Mouse (Mus musculus) forebrain, postnatal 0 days (tissue): ENCODE measurements around the gene Pno1. TPM values are rescaled to one million over a fixed set of nuclear protein-coding genes. Genes with fewer than 3 reads are reported as not detected.

ENCODE experiments used
- ATAC-seq: fragments of 200-750 bp; cut with Nextera tagmentation; 2 replicates; pipeline ENCODE4 v1.8.0; 2017; ENCODE audit warnings: mild to moderate bottlenecking, moderate library complexity
- DNase-seq: peaks from one replicate; pipeline ENCODE4 v3.0.0-alpha.2; 2015
- H3K27ac ChIP-seq: fragments of 300-500 bp; sonication (generic); 2 replicates; pipeline ENCODE4 v1.5.1; 2014; ENCODE audit warnings: low read depth, mild to moderate bottlenecking, antibody characterized with exemption, low read length, moderate library complexity, mixed read lengths
- H3K27me3 ChIP-seq: fragments of 300-500 bp; sonication (generic); 2 replicates; pipeline ENCODE4 v1.6.1; 2014; ENCODE audit warnings: mild to moderate bottlenecking, low read length, mixed read lengths; ENCODE audit not compliant: insufficient read depth
- H3K36me3 ChIP-seq: fragments of 300-500 bp; sonication (generic); 2 replicates; pipeline ENCODE4 v1.6.1; 2014; ENCODE audit warnings: mild to moderate bottlenecking, moderate library complexity; ENCODE audit not compliant: insufficient read depth
- H3K4me1 ChIP-seq: fragments of 300-500 bp; sonication (generic); 2 replicates; pipeline ENCODE4 v1.6.1; 2014; ENCODE audit warnings: antibody characterized with exemption; ENCODE audit not compliant: insufficient read depth
- H3K4me2 ChIP-seq: fragments of 300-500 bp; sonication (generic); 2 replicates; pipeline ENCODE4 v1.6.1; 2014; ENCODE audit warnings: low read depth, mild to moderate bottlenecking, moderate library complexity
- H3K4me3 ChIP-seq: fragments of 300-500 bp; sonication (generic); 2 replicates; pipeline ENCODE4 v1.5.1; 2014; ENCODE audit warnings: low read depth, low read length, mixed read lengths
- H3K9ac ChIP-seq: fragments of 300-500 bp; sonication (generic); 2 replicates; pipeline ENCODE4 v1.6.1; 2014; ENCODE audit warnings: mild to moderate bottlenecking
- H3K9me3 ChIP-seq: fragments of 300-500 bp; sonication (generic); 2 replicates; pipeline ENCODE4 v1.6.1; 2016; ENCODE audit warnings: low read length
- CTCF ChIP-seq: sonication (generic); IDR thresholded peaks from 2 replicates; pipeline ENCODE4 v1.5.1; 2016; ENCODE audit warnings: antibody characterized with exemption, control low read depth, low read depth
- WGBS: fragments of 180-500 bp; shearing (Covaris S2); extraction: QIAGEN DNeasy Blood & Tissue Kit; methylation state at CpG from one replicate; pipeline ENCODE4 v1.1.7; 2014; 5-methylcytosine and 5-hydroxymethylcytosine counted together
- polyA plus RNA-seq: library from polyadenylated mRNA; unstranded; fragments of >200 nt; fragmentation: Nextera tagmentation; extraction: Ambion mirVana; gene quantifications from 2 replicates; pipeline ENCODE4 v1.2.1, GENCODE M21; 2015
- total RNA-seq: library from RNA; depleted of rRNA; stranded (reverse); fragments of >200 nt; gene quantifications from 2 replicates; pipeline ENCODE4 v1.2.3, GENCODE M21; 2014; rRNA removed

The Pno1 gene
- total and polyA plus RNA-seq, 2 experiments from 2014 or later = 42.6 to 60.4 TPM

DNA sequence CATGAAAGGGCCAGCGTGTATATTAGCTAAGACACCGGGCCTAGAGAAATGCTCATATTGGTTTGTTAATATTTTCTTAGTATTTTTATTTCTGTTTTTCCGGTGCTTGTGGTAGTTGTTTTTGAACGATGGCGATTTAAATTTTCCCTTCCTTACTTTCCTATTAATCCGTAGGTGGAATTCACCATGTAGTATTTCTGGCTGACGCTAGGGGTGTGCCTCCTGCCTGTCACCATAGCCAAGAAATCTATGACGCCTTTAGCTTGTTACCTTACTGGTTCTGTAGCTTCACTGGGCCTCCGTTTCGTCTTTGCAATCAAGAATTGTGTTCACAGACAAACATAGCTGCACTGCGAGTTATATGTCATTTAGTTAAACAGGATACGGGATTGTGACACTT, 51.1 kb downstream of the Pno1 start:
- Histone ChIP-seq H3K27me3 (no peaks in the 10 kb centered on the region), H3K4me1 (peaks cover 16% of the 10 kb centered on the region; the same call in 1 of the 2 replicates), H3K4me3 (peak overlapping the region; percentile 90), H3K27ac (peak overlapping the region; percentile 97), H3K4me2 (peak overlapping the region; percentile 63), H3K36me3 (no peaks in the 10 kb centered on the region), H3K9me3 (no peaks in the 10 kb centered on the region), H3K9ac (peak overlapping the region; percentile 99)
- peak; percentile 75 for TF ChIP-seq CTCF
- WGBS = under 1% methylated on average over 12 of the region's 12 CpGs
- peak; percentile 16; the same call in 1 of the 2 replicates for ATAC-seq
- peak; percentile 78 for DNase-seq

DNA sequence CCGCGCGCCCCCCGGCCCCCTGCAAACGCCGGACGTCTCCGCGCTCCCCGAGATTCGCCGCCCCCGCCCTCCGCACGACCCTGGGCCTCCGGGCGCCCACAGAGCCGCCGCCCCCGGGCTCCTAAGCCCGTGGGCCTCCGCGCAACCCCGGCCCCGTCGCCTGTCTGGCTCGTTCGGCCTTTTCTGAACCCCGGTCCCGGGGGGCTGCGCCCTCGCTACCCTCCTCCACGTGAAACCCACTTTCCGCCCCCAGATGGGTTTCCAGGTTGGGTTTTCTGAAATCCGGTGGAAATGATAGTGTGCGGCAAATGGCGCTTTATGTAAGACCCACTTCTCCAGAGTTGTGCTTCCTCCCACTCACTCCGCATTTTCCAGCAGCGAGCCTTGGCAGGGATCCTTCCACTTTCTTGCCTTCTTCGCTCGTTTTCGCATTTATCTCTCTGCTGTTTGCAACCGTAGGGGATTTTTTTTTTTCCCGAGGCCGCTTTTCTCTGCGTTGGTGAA, 51.6 kb downstream of the Pno1 start:
- Histone ChIP-seq H3K36me3 (no peaks in the 10 kb centered on the region), H3K27me3 (no peaks in the 10 kb centered on the region), H3K4me3 (peak overlapping the region; percentile 90), H3K9me3 (no peaks in the 10 kb centered on the region), H3K9ac (peak overlapping the region; percentile 99), H3K4me1 (peaks cover 16% of the 10 kb centered on the region; the same call in 1 of the 2 replicates), H3K27ac (peak overlapping the region; percentile 97), H3K4me2 (peak overlapping the region; percentile 63)
- no peak for TF ChIP-seq CTCF
- WGBS = under 1% methylated on average over 44 of the region's 46 CpGs
- ATAC-seq = no peak
- DNase-seq = peak; percentile 59

DNA sequence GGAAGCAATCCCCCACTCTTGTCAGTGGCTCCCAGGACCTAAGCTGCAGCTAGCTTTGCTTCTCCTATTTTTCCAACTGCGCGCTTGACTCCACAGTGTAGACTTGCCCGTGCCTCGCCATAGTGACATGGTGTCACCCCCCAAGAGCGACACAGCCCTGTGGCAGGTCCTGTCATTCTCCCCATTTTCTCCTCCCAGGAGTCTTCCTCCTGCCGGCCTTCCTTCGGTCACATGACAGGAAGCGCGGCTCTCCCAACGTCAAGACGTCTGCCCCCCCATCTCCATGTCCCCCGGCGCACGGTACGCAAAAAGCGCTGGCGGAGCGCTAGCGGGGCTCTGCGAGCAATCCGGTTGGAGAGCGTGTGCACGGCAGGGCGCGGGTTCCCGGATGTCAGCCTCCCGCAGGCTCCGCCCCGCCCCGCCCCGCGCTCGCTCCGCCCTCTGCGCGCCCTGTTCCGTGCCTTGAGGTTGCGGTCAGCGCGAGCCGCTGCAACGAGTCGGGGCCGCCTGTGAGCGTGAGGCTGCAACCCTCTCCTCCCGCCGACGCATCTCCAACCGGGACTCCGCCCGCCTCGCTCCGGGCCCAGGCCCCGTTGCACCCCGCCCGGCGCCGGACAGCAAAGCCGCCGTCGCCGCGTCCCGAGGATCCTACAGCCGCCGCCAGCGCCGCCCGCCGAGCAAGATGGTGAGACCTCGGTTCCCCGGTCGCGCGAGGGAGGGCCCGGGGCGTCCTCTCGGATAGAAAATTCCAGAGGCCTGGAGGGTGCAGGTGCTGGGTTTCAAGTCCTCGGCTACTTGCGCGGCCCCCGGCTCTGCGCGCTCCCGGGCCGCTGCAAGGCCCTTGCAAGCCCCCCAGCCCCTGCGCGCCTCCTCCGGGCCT, 52.3 kb downstream of the Pno1 start, which contains the start of gene Ppp3r1:
Gene Ppp3r1, plus strand, starts transcription at position 406 of the 880 bp plus-strand sequence.
- Histone ChIP-seq H3K9ac (peak within 1 kb of the TSS; percentile 99), H3K36me3 (no peaks in the 10 kb centered on the region), H3K4me2 (peak within 1 kb of the TSS; percentile 63), H3K27me3 (no peaks in the 10 kb centered on the region), H3K4me1 (peaks cover 16% of the 10 kb centered on the region; the same call in 1 of the 2 replicates), H3K4me3 (peak within 1 kb of the TSS; percentile 90), H3K27ac (peak within 1 kb of the TSS; percentile 97), H3K9me3 (no peaks in the 10 kb centered on the region)
- ATAC-seq (peak; percentile 99), DNase-seq (peak; percentile 99)
- WGBS = 1% methylated on average over 76 of the region's 89 CpGs
- peak; percentile 3; the same call in 1 of the 2 replicates for TF ChIP-seq CTCF

Other genes with a start within 250 kb of the Pno1 start
- 123 and 137 TPM in 2 replicates for gene Cnrip1, start 160.0 kb downstream of the Pno1 start, total RNA-seq
- 242 and 260 TPM in 2 replicates for gene Cnrip1, start 160.0 kb downstream of the Pno1 start, polyA plus RNA-seq
- gene Plek, start 159.2 kb downstream of the Pno1 start, total RNA-seq = 4.7 and 7.5 TPM in 2 replicates
- gene Plek, start 159.2 kb downstream of the Pno1 start, polyA plus RNA-seq = 3.1 and 4.1 TPM in 2 replicates
- gene Ppp3r1, start 52.3 kb downstream of the Pno1 start, total RNA-seq = 92.4 and 114 TPM in 2 replicates
- 186 and 224 TPM in 2 replicates for gene Ppp3r1, start 52.3 kb downstream of the Pno1 start, polyA plus RNA-seq
- 11.6 and 13.0 TPM in 2 replicates for gene Wdr92, start 29.5 kb downstream of the Pno1 start, total RNA-seq
- 9.8 and 11.9 TPM in 2 replicates for gene Wdr92, start 29.5 kb downstream of the Pno1 start, polyA plus RNA-seq
- gene C1d, start 46.0 kb upstream of the Pno1 start, total RNA-seq = 66.2 and 69.2 TPM in 2 replicates
- gene C1d, start 46.0 kb upstream of the Pno1 start, polyA plus RNA-seq = 179 and 203 TPM in 2 replicates